Mouse (Mus musculus) brain, embryonic 14.5 days (tissue): ENCODE results near the gene Chd3.

Experiments
- CTCF ChIP-seq: fragments of 200-500 bp; IDR thresholded peaks from 2 replicates; pipeline ENCODE4 v1.5.1; 2012; ENCODE audit warnings: inconsistent platforms, mild to moderate bottlenecking, moderate library complexity, borderline replicate concordance; ENCODE audit not compliant: insufficient read depth, insufficient read length; ENCODE audit errors: extremely low read depth
- POLR2A ChIP-seq: fragments of 200-500 bp; IDR thresholded peaks from 2 replicates; pipeline ENCODE4 v1.6.1; 2012; ENCODE audit warnings: mild to moderate bottlenecking, inconsistent platforms, borderline replicate concordance; ENCODE audit not compliant: poor library complexity, insufficient read depth, insufficient read length, severe bottlenecking; ENCODE audit errors: extremely low read depth

- TF ChIP-seq POLR2A (no peak), CTCF (no peak)
Observed at GRCm38 (mm10) chr11:69333922-69334321, 35.3 kb downstream of the Chd3 start.
